Mouse (Mus musculus): ENCODE results near the gene Bex6. TPM values are rescaled to one million over a fixed set of nuclear protein-coding genes. Genes with fewer than 3 reads are reported as not detected.

Bex6 gene
- not detected for total RNA-seq (2022)

DNA sequence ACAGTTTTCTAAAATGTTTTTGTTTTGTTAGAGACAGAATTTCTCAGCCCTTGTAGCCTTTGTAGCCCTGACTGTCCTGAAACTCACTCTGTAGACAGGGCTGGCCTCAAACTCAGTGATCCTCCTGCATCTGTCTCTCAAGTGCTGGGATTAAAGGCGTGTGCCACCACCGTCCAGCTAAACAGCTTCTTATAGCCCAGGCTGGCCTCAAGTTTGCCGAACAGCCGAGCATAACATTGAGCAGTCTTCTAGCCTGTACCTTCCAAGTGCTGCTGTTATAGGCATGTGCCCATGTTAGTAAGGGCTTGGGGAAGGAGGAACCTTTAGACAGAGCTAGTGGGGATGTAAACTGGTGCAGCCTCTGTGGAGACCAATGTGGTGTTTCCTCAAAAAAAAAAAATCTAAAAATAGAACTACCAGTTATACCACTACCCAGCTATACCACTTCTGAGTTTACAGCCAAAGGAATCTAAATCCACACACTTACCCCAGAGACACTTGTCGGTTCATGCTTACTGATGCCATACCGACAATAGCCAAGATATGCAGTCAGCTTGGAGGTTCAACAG, at the start of gene Bex6:
Gene Bex6 (plus strand): TSS at position 491 of the 569 bp plus-strand sequence.
- DNase-seq (ENCODE audit: low spot score in 2 of 2) = no peak

DNA sequence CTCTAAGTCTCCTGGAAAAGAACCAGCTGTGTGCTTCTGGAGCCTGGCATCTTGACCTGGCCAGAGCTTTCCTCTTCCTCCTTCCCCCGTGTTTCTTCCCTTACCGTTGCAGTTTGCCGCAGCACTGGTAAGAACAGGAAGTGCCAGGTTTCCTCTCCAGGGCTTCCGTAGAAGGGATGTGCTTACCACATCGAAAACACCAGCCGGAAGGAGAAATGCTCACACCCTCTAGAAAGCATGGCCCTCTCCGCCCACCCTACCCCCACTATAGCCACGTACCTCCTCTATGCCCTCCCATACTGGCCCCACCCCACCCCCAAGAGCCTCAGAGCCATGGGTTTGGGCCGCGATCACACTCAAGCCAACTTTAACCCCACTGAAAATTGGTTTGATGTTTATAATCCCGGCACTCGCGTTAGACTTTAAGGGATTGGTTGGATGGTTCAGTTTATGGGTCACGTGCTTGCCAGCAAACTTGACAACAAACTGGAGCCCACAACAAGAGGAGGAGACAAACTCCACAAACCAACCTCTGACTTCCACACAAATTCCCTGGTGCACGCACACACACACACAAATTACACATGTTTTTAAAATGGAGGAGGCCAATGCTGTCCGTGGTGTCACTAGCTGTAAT, 49.3 kb upstream of the Bex6 start:
- no peak for DNase-seq (ENCODE audit: low spot score in 2 of 2)

DNA sequence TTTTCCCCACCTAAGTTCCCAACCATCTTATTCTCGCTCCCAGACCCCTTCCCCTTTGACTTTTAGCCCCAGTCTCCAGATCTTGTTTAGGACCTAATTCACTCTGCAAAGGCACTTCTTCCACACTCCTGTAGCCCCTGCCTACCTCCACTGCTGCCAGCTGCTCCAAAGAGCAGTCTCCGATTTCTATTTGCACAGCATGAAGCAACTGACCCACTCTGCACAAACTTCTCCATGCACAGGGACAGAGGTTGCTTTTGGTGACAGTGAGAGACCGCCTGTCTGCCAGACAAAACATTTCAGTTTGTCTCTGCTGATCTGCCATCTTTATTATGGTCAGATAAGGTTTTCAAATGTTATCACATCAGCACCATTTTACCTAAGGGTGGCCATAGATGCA, 46.5 kb upstream of the Bex6 start:
- no peak for DNase-seq (ENCODE audit: low spot score in 2 of 2)

DNA sequence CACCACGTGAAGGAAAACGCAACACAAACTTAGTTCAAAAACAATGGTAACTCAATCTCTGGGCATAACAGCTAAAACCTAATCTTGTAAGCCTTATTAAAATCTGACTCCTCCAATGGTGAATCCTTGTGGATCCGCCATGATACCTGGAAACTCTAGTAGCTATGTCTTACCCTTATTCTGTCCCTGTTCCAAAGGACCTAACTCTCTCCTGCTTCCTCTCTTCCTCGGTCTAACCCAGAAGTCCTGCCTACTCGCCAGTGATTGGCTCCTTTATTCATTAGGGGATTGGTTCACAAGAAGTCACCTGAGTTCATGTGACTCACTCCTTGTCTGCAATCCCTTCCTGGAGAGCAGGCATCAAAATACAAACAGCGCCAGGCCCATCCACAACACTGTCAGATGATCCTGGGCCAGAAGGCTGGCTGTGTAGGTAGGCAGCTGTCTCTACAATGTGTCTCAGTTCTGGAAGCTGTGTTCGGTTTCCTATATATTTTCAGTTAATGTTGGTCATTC, 43.7 kb upstream of the Bex6 start:
- no peak for DNase-seq (ENCODE audit: low spot score in 2 of 2)

DNA sequence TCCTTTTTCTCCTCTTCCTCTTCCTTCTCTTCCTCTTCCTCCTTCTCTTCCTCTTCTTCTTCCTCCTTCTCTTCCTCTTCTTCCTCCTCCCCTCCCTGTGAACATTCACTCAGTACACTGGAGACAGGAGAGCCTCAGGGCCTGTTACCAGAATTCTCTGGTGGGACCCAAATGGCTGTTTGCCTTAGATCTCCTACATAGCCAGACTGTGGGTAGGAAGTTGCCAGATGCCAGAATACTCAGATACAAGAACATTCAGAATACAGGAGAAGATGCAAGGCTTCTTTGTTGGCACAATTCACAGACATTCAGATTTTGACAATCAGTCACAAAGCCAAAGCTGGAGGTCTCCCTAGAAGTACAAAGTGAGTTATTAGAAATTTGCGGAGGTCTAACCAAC, 40.7 kb upstream of the Bex6 start:
- peak; percentile 62 to 69 for DNase-seq (ENCODE audit: low spot score in 2 of 2)

DNA sequence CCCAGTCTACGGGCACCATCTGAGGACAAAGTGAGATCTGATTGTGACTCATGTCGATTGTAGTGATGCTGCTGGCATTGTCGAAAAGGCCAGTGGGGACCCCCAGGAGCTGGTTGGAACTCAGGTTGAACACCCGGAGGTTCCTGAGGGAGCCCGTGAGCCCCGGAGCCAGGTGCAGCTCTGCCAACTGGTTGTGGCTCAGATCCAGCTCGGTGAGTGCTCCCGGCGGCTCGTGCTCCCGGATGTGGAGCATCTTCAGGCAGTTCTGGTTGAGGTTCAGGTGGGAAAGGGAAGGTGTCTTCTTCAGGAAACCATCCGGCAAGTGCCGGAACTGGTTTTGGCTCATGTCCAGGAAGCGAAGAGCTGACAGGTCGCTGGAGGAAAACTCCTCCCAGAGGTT, 35.9 kb upstream of the Bex6 start:
- DNase-seq (ENCODE audit: low spot score in 2 of 2) = no peak

DNA sequence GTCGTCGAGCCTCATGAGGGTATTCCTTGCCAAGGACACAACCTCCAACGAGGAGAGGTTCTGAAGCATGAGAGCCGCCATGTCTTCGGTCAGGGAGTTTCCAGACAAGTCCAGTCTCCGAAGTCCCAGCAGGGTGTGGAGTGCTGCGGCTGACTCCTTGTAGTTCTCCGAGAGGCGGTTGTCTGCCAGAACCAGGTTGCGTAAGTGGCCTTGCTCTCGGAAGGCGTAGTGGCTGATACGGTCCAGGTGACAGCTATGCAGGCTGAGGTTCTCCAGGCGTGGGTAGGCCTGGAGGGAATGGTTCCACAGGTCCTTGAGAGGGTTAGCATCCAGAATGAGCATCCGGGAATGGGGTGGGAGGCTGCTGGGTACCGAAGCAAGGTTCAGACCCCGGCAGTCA, 35.0 kb upstream of the Bex6 start:
- DNase-seq (ENCODE audit: low spot score in 2 of 2) = no peak

DNA sequence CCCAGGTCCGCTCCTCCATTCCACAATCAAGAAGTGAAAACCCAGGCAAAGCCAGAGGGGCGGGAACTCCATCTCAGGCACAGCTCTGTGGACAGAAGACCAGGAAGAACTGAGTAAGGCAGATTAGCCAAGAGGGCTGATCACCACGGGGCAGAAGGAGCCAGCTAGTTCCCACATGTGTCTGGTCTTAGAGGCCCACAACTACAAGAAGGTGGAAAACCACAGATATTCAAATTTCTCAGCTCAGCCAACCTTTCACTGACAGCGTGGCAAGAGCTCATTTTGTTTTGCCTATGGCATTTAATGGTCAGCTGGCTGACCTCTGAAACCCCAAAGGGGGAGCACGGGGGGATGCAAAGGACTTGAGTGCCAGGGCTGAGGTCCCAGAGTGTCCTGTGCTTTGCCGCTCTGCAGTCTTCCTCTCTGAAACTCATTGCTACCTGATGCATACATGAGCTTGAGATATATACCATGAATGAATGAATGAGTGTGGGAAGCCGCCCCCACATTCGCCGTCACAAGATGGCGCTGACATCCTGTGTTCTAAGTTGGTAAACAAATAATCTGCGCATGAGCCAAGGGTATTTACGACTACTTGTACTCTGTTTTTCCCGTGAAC, 31.9 kb upstream of the Bex6 start:
- DNase-seq (ENCODE audit: low spot score in 2 of 2) = no peak

DNA sequence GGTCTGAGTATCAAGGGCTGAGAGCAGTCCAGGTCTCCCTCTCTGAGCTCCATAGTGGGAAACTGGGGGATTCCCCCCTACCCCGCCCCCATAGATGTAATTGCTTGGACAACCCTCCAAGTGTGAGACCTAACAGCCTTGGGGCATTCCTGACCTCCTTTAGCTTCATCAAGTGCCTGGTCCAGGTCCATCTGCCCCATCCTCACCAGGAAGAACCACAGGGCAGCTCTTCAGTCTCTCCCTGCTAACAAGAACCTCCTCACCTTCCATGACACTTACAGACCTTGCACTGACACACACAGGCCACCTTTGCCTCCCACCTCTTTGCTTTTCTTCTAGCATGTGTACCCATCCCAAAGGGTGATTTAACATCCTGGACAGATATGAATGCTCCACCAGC, 25.6 kb upstream of the Bex6 start:
- DNase-seq (ENCODE audit: low spot score in 2 of 2) = no peak

DNA sequence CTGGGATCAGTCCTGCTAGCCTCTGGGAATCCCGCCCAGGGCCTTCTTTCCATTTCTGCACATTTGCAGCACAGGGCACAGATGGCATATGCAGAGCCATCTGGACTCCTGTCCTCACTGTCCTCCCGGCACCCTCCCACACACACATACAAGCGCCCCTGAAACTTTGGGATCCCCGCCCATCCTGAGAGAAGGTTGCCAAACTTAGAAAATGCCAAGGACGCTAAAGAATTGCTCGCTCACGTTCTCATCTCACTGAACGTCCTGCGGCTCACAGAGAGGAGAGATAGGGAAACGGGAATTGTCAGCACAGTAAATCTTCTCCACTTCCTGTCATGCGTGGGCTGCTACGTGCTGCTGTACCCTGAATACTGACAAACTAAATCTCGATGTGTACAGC, 25.2 kb upstream of the Bex6 start:
- peak; percentile 70 to 84 for DNase-seq (ENCODE audit: low spot score in 2 of 2)

DNA sequence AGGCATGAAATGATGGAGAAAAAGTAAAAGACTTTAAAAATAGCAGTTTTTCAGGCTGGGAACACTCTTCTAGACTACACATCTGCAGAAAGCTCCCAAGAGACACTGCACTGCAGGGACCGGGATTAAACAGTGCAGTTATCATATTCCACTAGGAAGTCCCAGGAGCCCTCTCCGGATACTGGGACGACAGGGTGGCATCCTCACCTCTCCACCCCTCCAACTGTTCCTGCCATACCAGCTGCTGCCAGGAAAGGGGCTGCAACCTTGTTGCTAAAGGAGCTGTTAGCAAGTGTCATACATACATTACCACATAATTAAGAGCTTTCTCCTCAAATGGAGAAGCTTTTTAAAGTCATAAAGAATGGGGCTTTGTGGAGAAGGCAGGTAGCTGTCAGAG, 22.9 kb upstream of the Bex6 start:
- no peak for DNase-seq (ENCODE audit: low spot score in 2 of 2)

DNA sequence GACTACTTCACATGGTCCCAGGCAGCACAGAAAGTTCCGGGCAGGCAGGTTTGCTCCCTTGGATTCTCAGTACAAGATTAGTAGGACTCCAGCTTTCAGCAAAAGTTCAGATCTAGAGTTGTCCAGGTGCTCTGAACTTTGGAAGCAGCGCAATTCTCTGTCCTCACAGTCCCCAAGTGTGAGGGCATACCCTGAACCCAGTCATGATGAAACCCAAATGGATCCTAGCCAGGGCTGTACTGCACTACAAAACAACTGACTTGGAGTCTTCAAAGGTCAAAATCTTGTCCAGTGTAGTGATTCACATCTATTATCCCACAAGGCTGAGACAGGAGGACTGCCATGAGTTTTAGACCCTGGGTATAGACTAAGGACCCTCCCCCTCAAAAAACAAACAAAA, 22.3 kb upstream of the Bex6 start:
- DNase-seq (ENCODE audit: low spot score in 2 of 2) = no peak

DNA sequence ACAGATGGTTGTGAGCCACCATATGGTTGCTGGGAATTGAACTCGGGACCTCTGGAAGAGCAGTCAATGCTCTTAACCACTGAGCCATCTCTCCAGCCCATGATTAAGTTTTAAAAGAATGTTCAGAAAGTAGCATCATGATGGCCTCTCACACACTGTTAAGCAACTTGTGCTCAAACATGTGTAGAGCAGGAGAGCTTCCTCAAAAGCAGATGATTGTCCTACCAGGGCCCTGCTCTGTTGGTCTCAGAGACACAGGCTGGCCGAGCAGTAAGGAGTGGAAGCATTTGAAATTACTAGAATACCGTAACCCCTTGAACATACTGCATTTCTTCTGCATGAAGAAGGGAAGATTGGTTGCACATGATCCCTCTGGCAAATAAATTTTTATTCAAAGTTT, 20.7 kb upstream of the Bex6 start:
- no peak for DNase-seq (ENCODE audit: low spot score in 2 of 2)

DNA sequence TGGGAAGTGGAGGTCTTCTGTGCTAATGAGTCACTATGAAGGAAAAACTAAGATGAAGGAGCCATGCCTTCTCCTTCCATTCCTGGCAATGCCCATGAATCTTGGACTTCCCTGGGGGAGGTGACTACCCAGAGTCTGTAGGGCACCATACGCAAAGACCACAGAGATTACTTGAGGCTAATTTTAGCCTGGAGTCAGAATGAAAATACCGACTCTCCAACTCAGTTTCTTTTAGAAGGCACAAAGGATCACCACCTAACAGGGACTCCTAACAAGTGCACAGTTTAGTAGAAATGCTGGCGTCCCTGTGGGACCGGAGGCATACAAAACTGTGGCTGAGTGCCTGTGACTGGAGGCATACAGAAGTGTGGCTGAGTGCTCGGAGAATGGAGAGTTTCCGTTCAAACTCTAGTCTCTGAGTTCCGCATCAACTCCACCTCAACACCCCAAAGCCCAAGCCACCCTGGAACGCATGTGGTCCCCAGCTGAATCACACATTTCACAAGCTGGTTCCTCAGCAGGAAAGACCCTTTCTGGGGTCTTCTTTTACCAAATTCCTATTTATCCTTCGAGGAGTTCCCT, 18.8 kb upstream of the Bex6 start:
- DNase-seq (ENCODE audit: low spot score in 2 of 2) = no peak

DNA sequence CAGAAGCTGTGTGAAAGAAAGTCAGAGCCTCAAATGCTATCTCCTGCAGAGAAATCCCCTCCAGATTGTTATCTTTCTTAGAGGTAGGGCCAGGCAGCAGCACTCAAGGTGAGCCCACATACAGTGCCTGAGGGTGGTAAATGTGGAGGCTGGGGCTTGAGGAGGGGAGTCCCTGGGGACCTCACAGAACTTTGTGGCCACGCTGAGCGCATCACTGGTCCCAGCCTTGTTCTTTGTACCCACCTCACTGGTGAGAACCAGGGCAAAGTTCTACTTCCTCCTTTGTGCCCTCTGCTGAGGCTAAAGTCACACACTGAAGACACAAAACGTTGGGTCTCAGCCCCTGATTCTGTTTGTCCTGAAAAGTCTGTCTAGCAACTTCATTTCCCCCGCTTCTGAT, 16.2 kb upstream of the Bex6 start:
- DNase-seq (ENCODE audit: low spot score in 2 of 2) = no peak

DNA sequence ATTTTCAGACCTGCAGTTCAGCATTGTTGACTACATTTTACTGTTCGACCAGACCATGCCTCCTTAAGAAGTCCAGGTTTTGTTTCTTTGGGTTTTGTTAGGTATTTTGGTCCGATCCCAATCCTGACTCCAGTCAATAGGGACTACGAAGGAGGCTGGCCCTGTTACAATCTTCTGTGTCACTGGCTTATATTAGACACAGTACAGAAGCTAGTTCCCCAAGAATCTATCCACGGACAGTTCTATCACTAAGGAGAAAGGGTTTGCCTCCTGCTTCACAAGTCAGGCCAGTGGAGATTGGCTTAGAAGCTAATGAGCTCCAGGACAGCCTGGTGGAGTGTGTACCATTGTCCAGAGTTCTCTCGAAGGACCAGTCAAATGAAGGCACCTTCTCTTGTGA, 15.7 kb upstream of the Bex6 start:
- no peak for DNase-seq (ENCODE audit: low spot score in 2 of 2)

DNA sequence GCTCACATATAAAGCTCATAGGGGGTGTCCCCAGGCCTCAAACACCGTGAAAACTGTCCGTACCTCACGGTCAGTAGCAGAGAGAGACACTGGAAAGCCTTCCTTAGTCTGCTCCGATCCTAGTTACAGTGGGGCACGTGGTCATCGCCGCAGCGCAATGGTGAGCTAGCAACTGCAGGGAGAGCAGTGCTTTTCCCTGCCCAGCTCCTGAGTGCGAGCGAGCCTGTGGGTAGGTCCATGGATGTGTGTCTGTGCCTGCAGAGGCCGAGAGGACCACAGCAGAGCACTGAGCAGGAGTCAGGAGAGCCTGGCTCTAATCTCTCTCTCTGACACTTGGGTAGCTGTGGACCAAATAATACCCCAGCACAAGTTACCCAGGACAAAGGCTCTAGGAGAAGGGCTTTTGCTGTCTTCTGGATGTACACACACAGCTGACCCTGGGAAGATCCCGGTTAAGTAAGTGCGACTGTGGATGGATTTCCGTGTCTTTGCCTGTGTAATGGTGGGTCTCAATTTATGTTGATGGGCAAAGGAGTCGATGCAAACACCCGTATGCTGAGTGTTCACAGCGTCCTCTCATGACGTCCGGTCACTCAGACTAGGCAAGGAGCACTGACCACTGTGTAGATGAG, 15.1 kb upstream of the Bex6 start:
- no peak for DNase-seq (ENCODE audit: low spot score in 2 of 2)

DNA sequence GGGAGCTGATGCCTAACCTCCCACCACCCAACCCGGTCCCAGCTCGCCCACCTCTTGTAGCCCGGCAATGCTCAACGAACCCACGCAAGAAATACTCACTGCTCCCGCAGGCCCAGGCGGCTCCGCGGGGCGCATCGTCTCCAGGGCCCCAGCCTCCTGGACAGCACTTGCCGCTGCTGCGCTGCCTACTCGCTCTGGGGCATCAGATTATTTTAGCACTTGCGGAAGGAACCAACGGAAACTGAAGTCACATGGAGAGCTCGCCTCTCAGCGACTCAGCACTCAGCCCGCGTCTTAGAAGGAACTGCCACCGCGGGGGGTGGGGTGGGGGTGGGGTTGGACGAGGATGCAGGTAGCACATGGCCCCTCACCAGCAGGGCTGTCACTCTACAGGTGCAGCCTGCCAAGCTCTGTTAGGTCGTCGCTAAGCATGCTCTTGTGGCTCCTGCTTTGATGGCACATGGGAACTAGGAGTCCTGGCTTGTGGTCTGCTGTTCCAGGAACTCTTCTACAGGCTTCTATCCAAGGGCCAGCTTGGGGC, 14.3 kb upstream of the Bex6 start, which contains the start of gene Nrros:
Gene Nrros (minus strand): TSS at position 314 of the 541 bp plus-strand sequence.
- peak in 1 of 2 experiments; percentile 46 for DNase-seq (ENCODE audit: low spot score in 2 of 2)

DNA sequence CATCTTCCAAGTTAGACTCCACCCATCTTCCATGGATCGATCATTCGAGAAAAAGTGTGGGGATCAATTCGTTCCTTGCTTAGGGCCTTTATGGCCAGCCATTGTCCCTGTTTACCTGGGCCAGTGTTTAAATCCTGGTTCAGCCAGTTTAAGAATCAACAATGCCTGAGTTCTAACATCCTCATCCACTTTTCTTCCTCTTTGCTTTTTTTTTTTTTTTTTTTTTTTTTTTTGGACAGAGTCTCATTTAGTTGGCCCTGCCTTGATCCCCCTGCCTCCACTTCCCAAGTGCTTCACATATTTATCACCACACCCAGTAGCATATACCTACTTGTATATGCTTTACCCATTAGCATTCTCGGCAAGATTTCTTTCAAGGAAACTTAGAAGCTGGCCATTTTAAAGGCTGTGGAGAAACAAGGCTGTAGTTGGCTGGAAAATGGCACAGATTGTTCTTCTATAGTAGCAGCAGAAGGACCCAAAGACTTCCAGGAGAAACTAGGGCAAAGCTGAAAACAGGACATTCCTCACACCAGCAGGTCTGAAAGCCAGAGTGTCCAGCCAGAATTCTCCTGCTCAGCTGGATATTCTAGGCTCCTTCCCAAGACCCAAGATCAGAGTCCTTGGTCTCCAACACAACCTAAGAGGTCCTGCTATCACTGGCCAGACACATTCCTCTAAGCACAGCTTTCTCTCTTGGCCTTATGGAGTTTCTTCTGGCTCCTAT, 11.6 kb upstream of the Bex6 start:
- no peak for DNase-seq (ENCODE audit: low spot score in 2 of 2)

DNA sequence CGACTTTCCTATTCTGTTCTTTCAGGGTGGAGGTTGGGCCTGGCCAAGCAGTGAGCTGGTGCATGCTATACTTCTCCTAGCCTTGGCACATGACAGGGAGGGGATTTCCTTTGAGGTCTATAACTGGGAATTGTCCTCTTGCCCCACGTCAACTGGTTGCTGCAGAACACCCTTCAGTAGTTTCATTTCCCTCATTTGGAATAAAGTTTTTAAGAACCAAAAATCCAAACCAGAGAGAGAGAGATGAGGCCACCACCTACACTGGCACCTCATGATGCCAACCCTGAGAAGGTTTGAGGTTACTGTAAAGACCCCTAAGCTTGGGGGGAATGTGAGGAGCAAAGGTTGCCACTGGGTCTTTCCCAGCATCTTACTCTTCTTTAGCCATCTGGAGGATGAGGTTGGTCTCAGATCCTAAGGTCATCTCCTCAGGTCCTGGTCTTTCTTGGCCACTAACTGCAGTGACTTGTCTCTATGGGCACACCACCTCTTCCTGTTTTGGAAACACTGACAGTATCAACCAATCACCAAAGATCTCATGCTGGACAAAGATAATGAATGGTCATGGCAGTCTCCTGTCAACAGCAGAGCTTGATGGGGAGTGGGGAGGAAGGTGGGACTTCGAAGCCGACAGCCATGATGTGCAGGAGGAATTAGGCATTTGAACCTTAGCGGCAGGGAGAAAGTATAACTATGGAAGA, 8.4 kb upstream of the Bex6 start:
- no peak for DNase-seq (ENCODE audit: low spot score in 2 of 2)

DNA sequence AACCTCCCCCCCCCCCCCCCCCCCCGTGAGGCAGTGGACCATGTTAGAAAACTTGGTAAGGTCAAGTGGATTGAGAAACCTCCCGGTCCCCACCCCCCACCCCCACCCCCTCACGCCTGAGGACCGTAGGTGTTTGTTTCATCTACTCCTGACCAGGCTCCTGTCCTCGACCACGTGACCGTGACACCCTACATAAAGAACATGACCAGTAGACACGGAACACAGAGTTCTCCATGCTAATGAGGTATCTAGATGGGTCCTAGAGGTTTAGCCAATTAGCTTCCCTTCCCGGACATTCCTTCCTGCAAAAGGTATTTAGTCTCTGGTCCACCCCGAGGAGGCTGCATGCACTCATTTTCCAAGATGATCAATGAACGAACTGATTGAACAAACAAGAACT, 6.2 kb upstream of the Bex6 start:
- no peak for DNase-seq (ENCODE audit: low spot score in 2 of 2)
